ENCODE assay signal across 26 mouse cellular contexts in the genomic region with DNA sequence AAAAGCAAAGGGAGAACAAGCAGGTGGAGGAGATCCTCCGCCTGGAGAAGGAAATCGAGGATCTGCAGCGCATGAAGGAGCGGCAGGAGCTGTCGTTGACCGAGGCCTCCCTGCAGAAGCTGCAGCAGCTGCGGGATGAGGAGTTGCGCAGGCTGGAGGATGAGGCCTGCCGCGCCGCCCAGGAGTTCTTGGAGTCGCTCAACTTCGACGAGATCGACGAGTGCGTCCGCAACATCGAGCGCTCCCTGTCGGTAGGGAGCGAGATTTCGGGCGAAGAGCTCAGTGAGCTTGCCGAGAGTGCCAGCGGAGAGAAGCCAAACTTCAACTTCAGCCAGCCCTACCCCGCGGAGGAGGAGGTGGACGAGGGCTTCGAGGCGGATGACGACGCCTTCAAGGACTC.
DNase-seq lines count a peak whose midpoint lies in the region; TF ChIP-seq lines count a peak whose summit lies in the region.
"Had no signal": no experiment of that assay in that cellular context is flagged by ENCODE, and none has a peak within 500 bp of the region (broad histone marks: within the 10 kb centered on the region; RNA-seq: fewer than 3 reads in every experiment).

No protein-coding gene starts in this region.

- DNase-seq in layer of hippocampus, adult 2 months (ENCODE audit: low spot score in 2 of 2): no peak
- no peak for DNase-seq in layer of hippocampus, postnatal 14 days (ENCODE audit: low spot score in 2 of 2)
- DNase-seq in ES-CJ7 (ENCODE audit: low read depth, low spot score) (peak; percentile 81), R1 (ENCODE audit: low read depth, low spot score) (peak; percentile 87)
- no peak for DNase-seq in cerebellum, adult 11 months
- DNase-seq in right cerebral cortex, postnatal 25 days: no peak
- no peak for DNase-seq in gastrocnemius, postnatal 36 days
- DNase-seq: adrenal gland, adult 2 months; adrenal gland, postnatal 14 days; cerebellum, adult 11-12 months; cerebellum, adult 8-10 months; cerebellum, postnatal 10 days; cerebellum, postnatal 36 days; embryo, embryonic 11 days; gastrocnemius, postnatal 25 days; heart, adult 2 months; heart, postnatal 14 days had no signal

- intact Hi-C loops in gastrocnemius, postnatal 36 days (cut with DNase I): no loop called here

- peak; percentile 15 for TF ChIP-seq CTCF in layer of hippocampus, adult 2 months (conservative IDR thresholded peaks at IDR 0.05)

- H3K4me3 ChIP-seq in layer of hippocampus, adult 2 months: no peak overlapping the region
- H3K4me3 ChIP-seq: embryonic facial prominence, embryonic 10.5 days; embryonic facial prominence, embryonic 13.5 days; erythroblast, embryonic 14.5 days; forebrain, embryonic 12.5 days; forebrain, embryonic 15.5 days; heart, adult 2 months; heart, embryonic 10.5 days; heart, embryonic 13.5 days; hindbrain, embryonic 12.5 days; hindbrain, embryonic 15.5 days had no signal

- H3K27ac ChIP-seq in layer of hippocampus, adult 2 months: no peak overlapping the region
- H3K27ac ChIP-seq: embryonic facial prominence, embryonic 10.5 days; embryonic facial prominence, embryonic 13.5 days; forebrain, embryonic 12.5 days; forebrain, embryonic 15.5 days; heart, adult 2 months; heart, embryonic 10.5 days; heart, embryonic 13.5 days; hindbrain, embryonic 12.5 days; hindbrain, embryonic 15.5 days had no signal

Comparison
In these comparisons a context has a peak if more than half of its experiments do, and no peak if none do; other contexts are left out.
1. DNase-seq: peak in ES-CJ7 (single experiment) and R1 (single experiment); none in layer of hippocampus, adult 2 months (0 of 2), layer of hippocampus, postnatal 14 days (0 of 2), cerebellum, adult 11 months (single experiment), right cerebral cortex, postnatal 25 days (single experiment) and gastrocnemius, postnatal 36 days (0 of 2).